Mouse (Mus musculus): Measurements from ENCODE around the gene Pdrg1.
A peak's percentile ranks its signal among the peaks of the same experiment; 100 is the strongest.

The Pdrg1 gene

GRCm38 (mm10) chr2:153014758-153015593 lies at the start of gene Pdrg1:
Gene Pdrg1 (minus strand): TSS chr2:153015427.
- DNase-seq (ENCODE audit: low spot score in 2 of 2) = peak; percentile 92 to 93

- DNase-seq (ENCODE audit: low spot score in 2 of 2) = no peak
These were observed 49.2 kb upstream of the Pdrg1 start for GRCm38 (mm10) chr2:153064190-153064970.

DNA sequence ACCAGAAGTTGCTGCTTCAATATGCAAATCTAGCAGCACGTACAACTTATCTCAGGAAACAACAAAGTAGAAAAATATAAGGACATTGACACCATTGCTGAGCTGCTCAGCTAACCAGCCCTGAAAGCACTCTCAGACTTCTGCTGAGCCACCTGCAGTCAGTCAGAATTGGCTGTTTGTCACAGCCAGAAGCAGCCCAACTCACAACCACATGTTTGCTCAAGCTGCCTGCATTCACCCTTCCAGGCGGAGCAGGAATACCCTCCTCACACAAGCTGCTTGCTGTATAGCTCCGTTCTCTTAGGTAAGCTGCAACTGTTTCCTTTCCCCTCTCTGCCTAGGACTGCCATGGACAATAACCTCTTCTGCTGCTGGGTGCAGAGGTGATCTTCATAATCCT lies 48.2 kb upstream of the Pdrg1 start:
- no peak for DNase-seq (ENCODE audit: low spot score in 2 of 2)

DNA sequence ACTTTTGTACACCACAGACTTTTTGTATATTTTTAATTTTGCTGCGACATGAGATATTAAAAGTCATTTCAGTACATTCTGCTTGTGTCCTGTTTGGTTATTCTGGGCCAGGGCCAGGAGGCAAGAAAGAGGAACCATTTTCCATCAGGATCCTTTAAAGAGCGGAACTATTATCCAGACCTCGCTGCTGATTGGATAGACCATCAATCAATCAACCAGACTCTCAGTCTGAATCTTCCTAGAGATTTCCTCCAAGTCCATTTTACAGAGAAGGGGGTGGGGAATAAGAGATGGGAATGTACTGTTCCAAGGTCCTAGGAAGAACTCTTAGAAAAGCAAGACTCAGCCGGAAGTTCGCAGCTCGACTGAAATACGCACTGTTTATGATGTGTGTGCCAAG lies 45.0 kb upstream of the Pdrg1 start:
- no peak for DNase-seq (ENCODE audit: low spot score in 2 of 2)

GRCm38 (mm10) chr2:153058365-153058764 lies 43.1 kb upstream of the Pdrg1 start:
- no peak for DNase-seq (ENCODE audit: low spot score in 2 of 2)

DNA sequence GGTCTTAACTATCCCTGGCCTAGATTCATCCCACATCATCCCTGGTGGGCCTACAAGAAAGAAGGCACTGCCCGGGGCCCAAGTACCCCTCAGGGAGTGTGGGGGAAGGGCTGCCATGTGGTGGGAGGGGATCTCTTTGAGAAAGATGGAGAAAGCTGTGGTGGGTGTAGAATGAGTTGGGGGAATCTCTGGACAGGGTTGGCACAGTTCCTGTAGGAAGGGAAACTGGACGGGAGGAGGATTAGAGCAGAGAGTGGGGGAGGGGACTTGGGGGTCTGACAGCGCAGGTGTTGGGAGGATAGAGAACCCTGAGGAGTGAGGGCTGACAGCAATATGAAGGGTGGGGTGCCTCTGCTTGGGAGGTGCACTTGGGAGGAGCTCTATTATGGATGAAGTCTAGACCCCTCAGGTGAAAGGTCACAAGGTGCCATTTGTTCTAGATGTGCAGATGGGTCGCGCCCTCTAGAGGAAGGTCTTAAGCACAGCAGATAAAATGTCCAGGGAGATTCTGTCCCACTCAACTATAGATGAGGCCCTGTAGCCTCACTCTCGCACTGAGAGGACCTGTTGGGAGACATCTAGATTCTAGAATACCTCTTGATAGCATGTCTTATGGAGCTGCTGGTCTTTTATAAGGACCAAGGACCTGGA lies 40.2 kb upstream of the Pdrg1 start:
- DNase-seq (ENCODE audit: low spot score in 2 of 2) = no peak

DNA sequence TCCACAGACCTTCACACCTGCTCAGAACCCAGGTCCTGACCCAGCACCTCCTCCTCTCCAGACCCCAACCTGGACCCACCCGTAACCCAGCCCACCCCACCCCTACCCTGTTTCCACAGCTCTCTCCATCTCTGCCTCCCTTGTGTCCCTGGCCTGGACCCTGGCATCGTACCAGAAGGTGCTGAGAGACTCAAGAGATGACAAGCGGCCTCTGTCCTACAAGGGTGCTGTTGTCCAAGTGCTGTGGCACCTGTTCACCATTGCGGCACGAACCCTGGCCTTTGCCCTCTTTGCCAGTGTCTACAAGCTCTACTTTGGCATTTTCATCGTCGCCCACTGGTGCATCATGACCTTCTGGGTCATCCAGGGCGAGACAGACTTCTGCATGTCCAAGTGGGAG lies 38.7 kb upstream of the Pdrg1 start:
- DNase-seq (ENCODE audit: low spot score in 2 of 2) = no peak

GRCm38 (mm10) chr2:153052700-153053351 lies 37.6 kb upstream of the Pdrg1 start:
- no peak for DNase-seq (ENCODE audit: low spot score in 2 of 2)

DNA sequence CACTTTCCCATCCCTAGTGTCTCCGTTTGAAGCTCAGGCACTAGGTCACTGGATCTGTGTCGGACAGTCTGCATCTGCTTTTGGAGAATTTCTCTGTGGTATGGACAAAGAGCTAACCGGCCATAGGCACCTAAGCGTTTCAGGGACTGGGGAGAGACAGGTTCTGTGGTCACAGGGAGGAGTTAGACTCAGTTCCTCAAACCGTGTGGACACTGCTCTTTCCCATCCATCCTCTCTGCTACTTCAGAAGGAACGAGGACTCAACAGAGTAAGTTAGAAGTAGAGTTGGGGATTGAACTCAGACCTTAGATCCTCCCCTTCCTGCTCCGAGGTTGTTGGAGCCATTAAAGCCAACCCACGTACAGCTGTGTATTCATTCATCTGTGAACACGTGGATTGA lies 36.3 kb upstream of the Pdrg1 start:
- DNase-seq (ENCODE audit: low spot score in 2 of 2) = no peak

GRCm38 (mm10) chr2:153051095-153051494 lies 35.9 kb upstream of the Pdrg1 start:
- DNase-seq (ENCODE audit: low spot score in 2 of 2) = no peak

GRCm38 (mm10) chr2:153049997-153050358 lies 34.8 kb upstream of the Pdrg1 start:
- no peak for DNase-seq (ENCODE audit: low spot score in 2 of 2)

DNA sequence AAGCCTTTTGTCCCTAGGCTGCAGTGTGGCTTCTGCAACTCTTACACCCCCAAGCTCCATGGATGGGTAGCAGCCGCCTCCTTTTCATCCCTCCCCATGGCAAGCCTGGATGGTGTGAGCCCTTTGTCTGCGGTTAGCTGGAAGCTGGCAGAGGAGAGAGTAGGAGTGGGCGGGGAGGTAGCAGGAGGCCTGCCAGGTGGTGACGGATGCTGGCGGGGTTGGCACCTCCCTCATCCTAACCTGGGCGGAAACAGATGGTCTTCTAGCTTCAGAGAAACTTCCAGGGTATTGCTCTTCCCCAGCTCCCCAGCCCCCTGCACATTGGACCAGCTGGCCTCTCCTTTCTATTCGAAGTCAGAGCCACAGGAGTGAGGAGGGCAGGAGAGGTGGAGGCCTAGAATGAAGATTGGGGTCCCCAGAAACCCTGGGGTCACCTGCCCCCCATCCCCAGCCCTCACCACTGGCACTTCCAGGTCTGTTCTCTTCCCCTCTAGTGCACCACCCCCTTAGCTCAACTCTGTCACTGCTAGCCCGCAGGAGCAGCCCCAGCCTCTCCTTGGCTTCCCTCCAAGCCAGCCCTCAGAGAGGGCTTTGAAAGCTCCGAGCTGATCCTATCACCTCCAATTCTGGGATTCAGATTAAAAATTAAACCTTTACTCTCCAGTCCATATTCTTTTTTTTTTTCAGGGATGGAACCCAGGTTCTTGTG lies 34.2 kb upstream of the Pdrg1 start:
- DNase-seq (ENCODE audit: low spot score in 2 of 2) = no peak

- peak in 1 of 2 experiments; percentile 38 for DNase-seq (ENCODE audit: low spot score in 2 of 2)
These were observed 32.7 kb upstream of the Pdrg1 start for GRCm38 (mm10) chr2:153047828-153048465.

DNA sequence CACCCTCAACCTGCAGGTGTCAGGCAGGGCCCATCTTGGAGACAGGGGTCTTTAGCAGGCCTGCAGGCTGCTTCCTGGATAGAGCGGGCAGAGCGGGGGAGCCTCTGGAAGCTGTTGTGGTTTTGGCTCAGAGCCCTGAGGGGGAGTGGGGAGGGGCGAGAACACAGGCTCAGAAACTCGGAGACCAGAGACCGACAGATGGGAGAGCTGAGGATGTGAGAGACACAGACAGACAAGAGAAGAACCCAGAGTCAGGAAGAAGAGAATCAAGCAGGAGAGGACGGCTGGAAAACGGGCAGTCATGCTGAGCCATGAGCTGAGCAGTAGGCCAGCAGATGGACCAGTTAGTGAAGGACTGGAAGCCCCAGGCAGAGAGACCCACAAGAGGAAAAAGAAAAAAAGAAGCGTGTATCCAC lies 30.7 kb upstream of the Pdrg1 start:
- DNase-seq (ENCODE audit: low spot score in 2 of 2) = no peak

DNA sequence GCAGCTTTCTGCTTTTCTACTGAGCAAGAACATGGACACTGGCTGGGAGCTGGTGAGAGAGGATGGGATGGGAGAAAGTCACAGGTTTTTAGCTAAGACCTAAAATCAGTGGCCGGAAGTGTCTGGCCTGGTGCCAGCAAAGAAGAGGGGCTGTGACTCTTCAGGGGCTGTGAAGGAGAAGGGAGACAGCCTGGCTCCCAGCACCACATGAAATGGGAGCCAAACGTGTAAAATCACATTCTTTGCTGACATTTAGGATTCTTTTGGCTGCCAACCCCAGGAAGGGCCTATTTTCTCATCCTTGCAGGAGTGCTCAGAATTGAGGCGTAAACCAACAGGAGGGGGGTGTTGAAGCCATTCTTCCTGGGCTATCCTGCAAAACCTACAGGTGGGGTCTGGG lies 28.7 kb upstream of the Pdrg1 start:
- DNase-seq (ENCODE audit: low spot score in 2 of 2) = no peak

GRCm38 (mm10) chr2:153036690-153037089 lies 21.5 kb upstream of the Pdrg1 start:
- DNase-seq (ENCODE audit: low spot score in 2 of 2) = no peak

- DNase-seq (ENCODE audit: low spot score in 2 of 2) = no peak
These were observed 18.5 kb upstream of the Pdrg1 start for GRCm38 (mm10) chr2:153033545-153034230.

- DNase-seq (ENCODE audit: low spot score in 2 of 2) = no peak
These were observed 17.7 kb upstream of the Pdrg1 start for GRCm38 (mm10) chr2:153032973-153033372.

DNA sequence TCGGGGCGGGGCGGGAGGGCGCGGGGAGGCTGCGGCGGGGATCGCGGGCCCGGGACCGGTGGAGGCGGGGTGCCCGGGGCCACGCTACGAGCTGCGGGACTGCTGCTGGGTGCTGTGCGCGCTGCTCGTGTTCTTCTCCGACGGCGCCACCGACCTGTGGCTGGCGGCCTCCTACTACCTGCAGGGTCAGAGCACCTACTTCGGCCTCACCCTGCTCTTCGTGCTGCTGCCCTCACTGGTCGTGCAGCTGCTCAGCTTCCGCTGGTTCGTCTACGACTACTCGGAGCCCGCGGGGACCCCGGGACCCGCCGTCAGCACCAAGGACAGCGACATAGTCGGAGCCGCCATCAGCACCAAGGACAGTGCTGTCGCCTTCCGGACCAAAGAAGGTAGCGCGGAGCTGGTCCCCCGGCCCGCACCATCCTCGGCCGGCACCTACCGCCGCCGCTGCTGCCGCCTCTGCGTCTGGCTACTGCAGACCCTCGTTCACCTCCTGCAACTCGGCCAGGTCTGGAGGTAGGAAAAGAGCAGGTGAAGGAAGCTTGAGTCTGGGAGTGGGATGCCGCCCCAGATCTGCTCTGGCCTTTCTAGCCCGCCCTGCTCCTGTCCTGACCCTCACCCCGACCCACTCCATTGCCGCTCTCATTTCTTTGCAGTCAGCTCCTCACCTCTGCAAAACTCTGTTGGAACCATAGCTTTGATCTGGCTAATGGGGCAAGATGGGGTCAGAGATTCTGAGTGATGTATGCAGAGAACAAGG lies 17.0 kb upstream of the Pdrg1 start:
- peak; percentile 34 to 36 for DNase-seq (ENCODE audit: low spot score in 2 of 2)
